Mouse (Mus musculus) embryonic facial prominence, embryonic 15.5 days (tissue): ENCODE measurements at regions not wholly inside any gene's neighbourhood (a gene's known extent, or its start where the extent isn't known, plus 50 kb on each side); places are given as distances from the start of the nearest gene placed in this dataset.
A peak's percentile ranks its signal among the peaks of the same experiment; 100 is the strongest.

Experiments used
- ATAC-seq: fragments of 200-750 bp; cut with Nextera tagmentation; 2 replicates; pipeline ENCODE4 v1.8.0; 2017; ENCODE audit warnings: low read depth, moderate TSS enrichment; ENCODE audit not compliant: insufficient number of reproducible peaks, low FRiP score, low TSS enrichment
- H3K27ac ChIP-seq: fragments of 300-500 bp; sonication (generic); replicated peaks from 2 replicates; pipeline ENCODE4 v1.5.1; 2015; ENCODE audit warnings: mild to moderate bottlenecking, inconsistent platforms
- H3K27me3 ChIP-seq: fragments of 300-500 bp; sonication (generic); 2 replicates; pipeline ENCODE4 v1.6.1; 2015; ENCODE audit warnings: inconsistent platforms
- H3K36me3 ChIP-seq: fragments of 300-500 bp; sonication (generic); 2 replicates; pipeline ENCODE4 v1.6.1; 2015; ENCODE audit warnings: mild to moderate bottlenecking, inconsistent platforms
- H3K4me1 ChIP-seq: fragments of 300-500 bp; sonication (generic); 2 replicates; pipeline ENCODE4 v1.6.1; 2015; ENCODE audit warnings: inconsistent platforms
- H3K4me2 ChIP-seq: fragments of 300-500 bp; sonication (generic); replicated peaks from 2 replicates; pipeline ENCODE4 v1.6.1; 2015; ENCODE audit warnings: mild to moderate bottlenecking, inconsistent platforms
- H3K4me3 ChIP-seq: fragments of 300-500 bp; sonication (generic); replicated peaks from 2 replicates; pipeline ENCODE4 v1.5.1; 2015; ENCODE audit warnings: mild to moderate bottlenecking, inconsistent platforms
- H3K9ac ChIP-seq: fragments of 300-500 bp; sonication (generic); 2 replicates; pipeline ENCODE4 v1.6.1; 2015; ENCODE audit warnings: inconsistent platforms
- H3K9me3 ChIP-seq: fragments of 300-500 bp; sonication (generic); replicated peaks from 2 replicates; pipeline ENCODE4 v1.6.1; 2016; ENCODE audit warnings: inconsistent platforms
- WGBS: fragments of 180-500 bp; shearing (Covaris S2); methylation state at CpG from one replicate; pipeline ENCODE4 v1.1.7; 2015; 5-methylcytosine and 5-hydroxymethylcytosine counted together

DNA sequence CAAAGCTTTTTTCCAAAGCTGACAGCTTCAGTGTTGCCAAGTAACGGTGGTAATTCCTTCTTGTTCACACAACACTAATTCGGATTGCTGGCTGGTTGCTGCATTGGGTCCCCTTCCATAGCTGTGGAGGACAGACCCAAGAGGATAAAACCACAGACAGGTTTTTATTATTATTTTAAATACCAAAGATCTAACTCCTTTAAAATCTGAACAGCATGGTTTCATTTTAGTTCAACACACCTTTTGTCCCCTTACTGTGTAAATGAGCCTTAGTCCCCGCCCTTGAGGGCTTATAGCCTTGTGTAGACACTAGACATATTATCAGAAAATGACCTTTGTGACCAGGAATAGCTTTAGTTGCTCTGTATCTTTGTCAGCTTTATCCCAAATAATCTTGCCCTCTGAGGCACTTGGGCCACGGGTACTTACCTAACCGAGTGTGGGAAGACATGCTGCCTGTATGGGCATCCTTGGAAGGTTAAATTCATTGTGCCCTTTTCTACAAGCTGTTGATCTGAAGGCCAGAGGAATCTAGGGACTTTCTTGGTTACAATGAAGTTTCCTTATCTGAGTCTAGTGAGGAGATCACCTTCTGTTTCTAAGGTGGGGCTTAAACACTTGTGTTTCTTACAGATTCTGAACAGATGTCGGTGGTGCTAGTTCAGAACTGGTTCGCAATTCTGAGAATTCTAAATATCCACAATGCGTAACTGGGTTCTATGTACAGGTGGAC, 99.6 kb downstream of the Rnd3 start:
- no peak overlapping the region for H3K4me3 ChIP-seq
- H3K27ac ChIP-seq, result no peak overlapping the region
- no peaks in the 10 kb centered on the region for H3K9me3 ChIP-seq
- no peak overlapping the region for H3K4me2 ChIP-seq
- no peaks in the 10 kb centered on the region for H3K27me3 ChIP-seq
- no peak overlapping the region for H3K9ac ChIP-seq
- 71% methylated on average over 8 of the region's 8 CpGs for WGBS
- no peaks in the 10 kb centered on the region for H3K36me3 ChIP-seq
- no peaks in the 10 kb centered on the region for H3K4me1 ChIP-seq
- no peak for ATAC-seq

DNA sequence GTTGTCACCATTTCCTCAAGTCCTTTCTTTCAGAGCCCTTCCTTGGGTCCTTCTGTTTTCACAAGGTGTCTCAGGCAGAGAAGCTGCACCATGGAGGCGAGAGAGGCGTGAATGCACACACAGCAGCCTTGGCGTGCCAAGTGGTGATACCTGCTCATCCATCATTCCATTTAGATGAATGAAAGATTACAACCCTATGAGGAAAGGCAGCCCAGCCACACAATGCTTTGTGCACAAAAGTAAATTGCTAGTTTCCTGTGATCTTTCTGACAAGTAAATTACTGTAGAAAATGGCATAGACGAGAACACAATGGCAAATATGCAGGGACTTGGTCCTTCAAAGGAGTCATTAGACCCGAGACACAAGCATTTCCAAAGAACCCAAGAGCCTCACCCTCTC, 101.4 kb downstream of the Rnd3 start:
- Histone ChIP-seq H3K27ac (no peak overlapping the region), H3K36me3 (no peaks in the 10 kb centered on the region), H3K9ac (no peak overlapping the region), H3K9me3 (no peaks in the 10 kb centered on the region), H3K4me2 (no peak overlapping the region), H3K4me1 (no peaks in the 10 kb centered on the region), H3K27me3 (no peaks in the 10 kb centered on the region), H3K4me3 (no peak overlapping the region)
- no peak for ATAC-seq
- WGBS, result 70% methylated on average over 5 of the region's 5 CpGs

DNA sequence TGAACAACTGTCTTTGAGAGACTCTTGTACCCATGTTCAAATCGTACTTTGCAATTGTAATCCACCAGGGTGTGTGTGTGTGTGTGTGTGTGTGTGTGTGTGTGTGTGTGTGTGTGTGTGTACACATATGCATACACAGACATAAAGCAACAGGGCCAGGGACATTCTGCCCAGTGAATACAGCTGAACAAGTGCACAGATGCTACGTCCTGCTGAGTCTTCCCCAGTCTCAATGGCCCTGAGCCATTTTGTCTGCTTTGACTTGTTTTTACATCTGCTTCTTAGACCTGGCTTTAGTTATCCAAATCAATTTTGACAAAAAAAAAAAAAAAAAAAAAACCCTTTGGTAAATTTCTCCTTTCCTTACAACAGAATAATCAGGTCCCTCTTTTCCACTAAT, 103.3 kb downstream of the Rnd3 start:
- Histone ChIP-seq H3K4me2 (no peak overlapping the region), H3K4me1 (no peaks in the 10 kb centered on the region), H3K27me3 (no peaks in the 10 kb centered on the region), H3K4me3 (no peak overlapping the region), H3K36me3 (no peaks in the 10 kb centered on the region), H3K9me3 (no peaks in the 10 kb centered on the region), H3K9ac (no peak overlapping the region), H3K27ac (no peak overlapping the region)
- no peak for ATAC-seq
- WGBS, result 62% methylated on average over 2 of the region's 2 CpGs

- WGBS, result 46% methylated on average over 7 of the region's 7 CpGs
- no peak overlapping the region for H3K27ac ChIP-seq
- H3K4me2 ChIP-seq, result no peak overlapping the region
- H3K9me3 ChIP-seq, result no peaks in the 10 kb centered on the region
- no peak overlapping the region for H3K9ac ChIP-seq
- H3K27me3 ChIP-seq, result no peaks in the 10 kb centered on the region
- ATAC-seq, result no peak
- H3K4me3 ChIP-seq, result no peak overlapping the region
- no peaks in the 10 kb centered on the region for H3K4me1 ChIP-seq
- no peaks in the 10 kb centered on the region for H3K36me3 ChIP-seq
These were observed 107.8 kb downstream of the Rnd3 start for GRCm38 (mm10) chr2:51041101-51041500.

GRCm38 (mm10) chr2:51038685-51039084, 110.2 kb downstream of the Rnd3 start:
- H3K27me3 ChIP-seq, result no peaks in the 10 kb centered on the region
- 65% methylated on average over 6 of the region's 6 CpGs for WGBS
- no peak overlapping the region for H3K27ac ChIP-seq
- no peak overlapping the region for H3K4me3 ChIP-seq
- no peaks in the 10 kb centered on the region for H3K4me1 ChIP-seq
- H3K4me2 ChIP-seq, result no peak overlapping the region
- H3K36me3 ChIP-seq, result no peaks in the 10 kb centered on the region
- no peak for ATAC-seq
- no peak overlapping the region for H3K9ac ChIP-seq
- no peaks in the 10 kb centered on the region for H3K9me3 ChIP-seq

DNA sequence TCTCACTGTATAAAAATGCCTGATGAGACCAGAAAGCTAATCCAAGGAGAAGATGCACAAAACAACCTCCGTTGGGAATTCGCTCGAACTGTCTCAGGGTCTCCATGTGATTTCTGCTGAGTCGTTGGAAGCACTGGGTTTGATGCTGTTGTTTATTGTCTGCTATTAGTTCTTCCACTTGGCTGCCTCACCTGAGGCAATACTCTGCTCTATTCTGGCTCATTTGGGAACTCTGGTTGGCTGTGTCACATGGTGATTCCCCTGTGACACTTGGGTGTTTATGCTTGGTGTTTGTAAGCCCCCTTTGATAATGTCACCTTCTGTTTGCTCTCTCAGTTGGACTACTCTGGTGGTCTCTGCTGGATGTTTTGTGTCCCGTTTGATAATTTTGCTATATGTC, 111.9 kb downstream of the Rnd3 start:
- H3K4me2 ChIP-seq, result no peak overlapping the region
- no peaks in the 10 kb centered on the region for H3K36me3 ChIP-seq
- ATAC-seq, result no peak
- no peaks in the 10 kb centered on the region for H3K4me1 ChIP-seq
- no peaks in the 10 kb centered on the region for H3K9me3 ChIP-seq
- 68% methylated on average over 5 of the region's 5 CpGs for WGBS
- no peak overlapping the region for H3K27ac ChIP-seq
- no peak overlapping the region for H3K9ac ChIP-seq
- no peak overlapping the region for H3K4me3 ChIP-seq
- no peaks in the 10 kb centered on the region for H3K27me3 ChIP-seq

GRCm38 (mm10) chr2:51036190-51036755, 112.6 kb downstream of the Rnd3 start:
- H3K4me3 ChIP-seq, result no peak overlapping the region
- no peaks in the 10 kb centered on the region for H3K4me1 ChIP-seq
- H3K27me3 ChIP-seq, result no peaks in the 10 kb centered on the region
- H3K36me3 ChIP-seq, result no peaks in the 10 kb centered on the region
- H3K27ac ChIP-seq, result no peak overlapping the region
- H3K4me2 ChIP-seq, result no peak overlapping the region
- no peaks in the 10 kb centered on the region for H3K9me3 ChIP-seq
- no peak for ATAC-seq
- no peak overlapping the region for H3K9ac ChIP-seq
- WGBS, result 56% methylated on average over 8 of the region's 8 CpGs

DNA sequence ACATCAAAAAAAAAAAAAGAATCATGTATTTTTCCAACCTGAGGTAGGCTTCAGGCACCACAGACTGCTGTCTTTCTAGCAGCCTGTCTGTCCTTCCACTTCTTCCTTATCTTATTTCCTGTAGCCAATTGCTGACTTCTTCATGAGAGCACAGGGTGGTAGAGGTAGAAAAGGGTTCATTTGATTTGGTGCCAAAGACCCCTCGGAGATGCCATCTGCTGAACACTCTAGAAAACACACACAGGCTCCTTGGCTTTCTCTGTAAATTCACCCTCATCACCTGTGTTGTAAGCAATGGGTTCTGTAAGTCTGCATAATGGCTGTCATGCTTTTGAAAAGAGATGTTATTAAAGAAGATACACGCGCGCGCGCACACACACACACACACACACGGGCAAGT, 115.0 kb downstream of the Rnd3 start:
- no peaks in the 10 kb centered on the region for H3K36me3 ChIP-seq
- H3K27ac ChIP-seq, result no peak overlapping the region
- no peaks in the 10 kb centered on the region for H3K9me3 ChIP-seq
- no peak overlapping the region for H3K9ac ChIP-seq
- H3K4me2 ChIP-seq, result no peak overlapping the region
- ATAC-seq, result no peak
- no peaks in the 10 kb centered on the region for H3K27me3 ChIP-seq
- H3K4me1 ChIP-seq, result no peaks in the 10 kb centered on the region
- 88% methylated on average over 7 of the region's 7 CpGs for WGBS
- H3K4me3 ChIP-seq, result no peak overlapping the region

DNA sequence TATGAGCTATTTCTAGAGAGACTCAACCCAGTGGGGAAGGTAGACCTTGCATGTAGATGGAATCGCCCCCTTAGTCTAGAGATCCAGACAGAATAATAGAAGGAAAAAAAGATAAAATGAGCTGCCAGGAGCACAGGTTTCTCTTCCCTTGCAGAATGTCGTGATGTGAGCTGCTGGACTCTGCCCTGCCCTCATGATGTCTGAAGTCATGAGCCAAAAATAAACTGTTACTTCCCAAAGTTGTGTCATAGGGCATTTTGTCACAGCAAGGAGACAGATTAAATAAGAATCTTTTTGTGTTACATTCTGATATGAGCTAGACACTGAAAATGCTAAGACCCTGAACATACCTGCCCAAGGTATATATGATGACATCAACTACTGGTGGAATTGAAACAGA, 126.4 kb downstream of the Rnd3 start:
- ATAC-seq, result no peak
- 87% methylated on average over 2 of the region's 2 CpGs for WGBS
- H3K4me1 ChIP-seq, result no peaks in the 10 kb centered on the region
- H3K9me3 ChIP-seq, result no peaks in the 10 kb centered on the region
- no peak overlapping the region for H3K9ac ChIP-seq
- H3K27ac ChIP-seq, result no peak overlapping the region
- H3K4me2 ChIP-seq, result no peak overlapping the region
- no peak overlapping the region for H3K4me3 ChIP-seq
- H3K36me3 ChIP-seq, result no peaks in the 10 kb centered on the region
- no peaks in the 10 kb centered on the region for H3K27me3 ChIP-seq

DNA sequence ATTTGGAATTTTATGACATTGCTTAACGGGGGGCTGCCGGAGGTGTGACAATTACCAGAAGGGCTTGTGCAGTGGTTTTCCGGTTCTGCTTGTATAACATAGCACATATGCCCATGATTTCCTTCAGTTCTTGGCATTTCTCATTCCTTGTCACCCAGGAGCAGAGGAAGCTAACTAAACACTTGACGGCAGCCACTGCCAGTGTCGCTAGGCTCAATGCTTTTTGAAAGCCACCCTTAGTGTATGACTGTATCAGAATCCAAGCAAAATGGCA, 132.8 kb downstream of the Rnd3 start:
- no peaks in the 10 kb centered on the region for H3K36me3 ChIP-seq
- no peaks in the 10 kb centered on the region for H3K9me3 ChIP-seq
- WGBS, result 53% methylated on average over 5 of the region's 5 CpGs
- H3K4me1 ChIP-seq, result 0 out of 2 replicates have a peak, but pooled peaks cover 8% of the 10 kb centered on the region
- no peak overlapping the region for H3K4me2 ChIP-seq
- no peak overlapping the region for H3K9ac ChIP-seq
- no peak overlapping the region for H3K4me3 ChIP-seq
- peak overlapping the region; percentile 34 for H3K27ac ChIP-seq
- no peak for ATAC-seq
- no peaks in the 10 kb centered on the region for H3K27me3 ChIP-seq

DNA sequence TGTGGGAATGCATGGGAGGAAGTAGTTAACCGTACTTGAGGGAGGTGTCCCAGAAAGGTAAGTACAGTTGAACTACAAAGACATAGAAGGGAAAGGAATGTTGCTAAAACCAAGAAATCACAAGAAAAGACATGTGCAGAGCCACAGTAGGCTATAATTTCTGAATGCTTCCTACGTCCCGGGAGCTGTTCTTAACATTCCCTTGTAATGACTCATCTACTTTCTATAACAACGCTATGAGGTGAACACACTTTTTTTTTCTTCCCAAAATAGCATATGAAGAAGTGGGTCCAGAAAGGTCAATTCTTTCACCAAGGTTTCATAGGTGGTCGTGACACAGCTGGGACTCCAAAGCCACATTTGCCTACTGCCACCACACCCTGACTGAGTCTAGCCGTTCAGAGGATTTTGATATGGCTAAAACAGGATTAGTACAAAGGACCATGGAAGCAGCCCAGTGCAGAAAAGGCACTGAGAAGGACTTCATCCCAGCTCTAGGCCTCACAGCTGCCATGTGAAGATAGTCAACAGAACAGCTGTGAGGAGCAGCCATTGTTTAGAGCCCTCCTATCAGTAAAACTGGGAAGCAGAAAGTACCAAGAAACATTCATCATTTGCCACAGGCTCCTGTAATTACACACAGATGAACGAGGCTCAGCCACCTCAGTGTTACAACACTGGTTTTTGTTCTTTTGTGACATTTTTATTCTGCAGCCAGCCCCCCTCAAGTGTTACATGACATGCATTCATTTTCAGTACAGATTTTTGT, 133.4 kb downstream of the Rnd3 start:
- Histone ChIP-seq H3K4me1 (0 out of 2 replicates have a peak, but pooled peaks cover 8% of the 10 kb centered on the region), H3K9me3 (no peaks in the 10 kb centered on the region), H3K9ac (no peak overlapping the region), H3K27ac (peak overlapping the region; percentile 34; the same call in 1 of the 2 replicates), H3K27me3 (no peaks in the 10 kb centered on the region), H3K4me3 (no peak overlapping the region), H3K36me3 (no peaks in the 10 kb centered on the region), H3K4me2 (no peak overlapping the region)
- no peak for ATAC-seq
- WGBS, result 34% methylated on average over 7 of the region's 7 CpGs

- no peaks in the 10 kb centered on the region for H3K9me3 ChIP-seq
- no peak overlapping the region for H3K4me2 ChIP-seq
- H3K4me3 ChIP-seq, result no peak overlapping the region
These were observed 134.7 kb downstream of the Rnd3 start for GRCm38 (mm10) chr2:51014232-51014631.

More at GRCm38 (mm10) chr2:51014232-51014631, 134.7 kb downstream of the Rnd3 start:
- no peak for ATAC-seq
- H3K36me3 ChIP-seq, result no peaks in the 10 kb centered on the region
- no peaks in the 10 kb centered on the region for H3K27me3 ChIP-seq
- no peak overlapping the region for H3K9ac ChIP-seq
- no peak overlapping the region for H3K27ac ChIP-seq
- 0 out of 2 replicates have a peak, but pooled peaks cover 8% of the 10 kb centered on the region for H3K4me1 ChIP-seq
